Mouse (Mus musculus) MN1 (cell line): ENCODE results near the gene Trir.

ENCODE experiments used
- DNase-seq: peaks from one replicate; pipeline ENCODE4 v3.0.0-alpha.2; 2016; ENCODE audit warnings: low spot score

Gene Trir

GRCm38 (mm10) chr8:85026670-85027515, at the start of gene Trir:
Trir (plus strand) TSS chr8:85026823.
- DNase-seq, result peak; percentile 99

DNA sequence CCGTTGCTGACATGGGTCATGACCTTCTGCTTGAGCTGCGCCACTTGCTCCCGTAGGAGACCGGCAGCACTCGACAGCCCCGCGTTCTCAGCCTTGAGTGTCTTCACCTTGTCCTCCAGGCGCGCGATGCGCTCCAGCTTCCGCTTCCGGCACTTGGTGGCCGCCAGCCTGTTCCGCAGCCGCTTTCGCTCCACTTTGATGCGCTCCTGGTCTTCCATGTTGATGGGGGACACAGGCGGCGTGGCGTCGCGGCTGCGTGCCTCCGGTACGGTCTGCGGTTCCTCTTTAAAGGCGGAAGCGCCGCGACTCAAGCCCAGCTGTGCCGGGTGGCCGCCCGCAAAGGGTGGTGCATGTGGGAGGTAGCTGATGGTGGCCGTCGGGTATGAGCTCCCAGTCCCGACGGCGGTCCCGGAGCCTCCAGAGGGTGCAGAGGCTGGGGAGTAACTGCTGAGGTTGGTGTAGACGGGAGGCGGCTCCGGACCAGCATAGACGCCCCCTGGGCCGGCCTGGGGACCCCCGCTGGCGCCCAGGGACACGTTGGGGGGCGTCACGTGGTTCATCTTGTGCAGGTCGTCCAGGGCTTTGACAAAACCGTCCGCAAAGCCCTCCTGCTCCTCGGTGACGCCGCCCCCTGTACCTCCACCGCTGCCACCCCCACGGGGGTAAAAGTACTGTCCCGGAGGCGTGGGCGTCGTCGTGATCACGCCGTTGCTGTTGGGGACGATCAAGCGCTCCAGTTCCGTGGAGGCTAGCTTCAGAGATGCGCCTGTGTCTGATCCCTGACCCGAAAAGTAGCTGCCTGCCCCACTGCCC, 49.0 kb upstream of the Trir start:
- peak; percentile 83 for DNase-seq

DNA sequence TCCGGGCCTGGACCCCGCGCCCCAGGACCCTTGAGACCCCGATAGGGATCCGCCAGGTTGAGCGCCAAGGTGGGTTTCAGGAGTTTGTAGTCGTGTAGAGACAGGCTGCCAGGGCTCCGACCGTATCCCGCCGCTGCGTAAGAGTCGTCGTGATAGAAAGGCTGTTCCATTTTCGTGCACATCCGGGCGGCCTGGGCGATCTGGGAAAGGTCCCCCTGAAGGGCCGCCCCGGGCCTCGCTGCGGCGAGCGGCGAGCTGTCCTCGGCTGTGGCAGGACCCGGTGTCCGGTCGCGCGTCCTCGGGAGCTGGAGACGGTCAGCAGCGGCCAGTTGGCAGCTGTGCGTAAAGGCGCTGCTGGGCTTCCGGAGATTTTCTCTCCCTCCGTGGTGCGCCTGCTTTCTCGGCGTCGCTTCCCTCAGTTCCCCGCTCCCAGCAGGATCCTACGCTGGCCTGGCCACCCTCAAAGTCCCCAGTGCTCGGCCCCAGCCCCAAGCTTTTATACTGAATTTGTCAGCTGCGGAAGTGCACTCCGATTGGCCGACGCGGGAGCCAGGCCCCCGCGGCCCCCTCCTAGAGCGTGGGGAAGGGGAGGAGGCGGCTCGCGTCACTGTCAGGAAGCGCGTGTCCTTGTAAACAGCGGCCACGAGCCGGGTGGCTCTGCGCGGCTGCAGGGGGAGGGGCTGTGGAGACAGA, 48.2 kb upstream of the Trir start, which contains the start of gene Junb:
TSS of gene Junb (minus strand) at position 471 of the 693 bp plus-strand sequence.
- DNase-seq, result peak; percentile 98

DNA sequence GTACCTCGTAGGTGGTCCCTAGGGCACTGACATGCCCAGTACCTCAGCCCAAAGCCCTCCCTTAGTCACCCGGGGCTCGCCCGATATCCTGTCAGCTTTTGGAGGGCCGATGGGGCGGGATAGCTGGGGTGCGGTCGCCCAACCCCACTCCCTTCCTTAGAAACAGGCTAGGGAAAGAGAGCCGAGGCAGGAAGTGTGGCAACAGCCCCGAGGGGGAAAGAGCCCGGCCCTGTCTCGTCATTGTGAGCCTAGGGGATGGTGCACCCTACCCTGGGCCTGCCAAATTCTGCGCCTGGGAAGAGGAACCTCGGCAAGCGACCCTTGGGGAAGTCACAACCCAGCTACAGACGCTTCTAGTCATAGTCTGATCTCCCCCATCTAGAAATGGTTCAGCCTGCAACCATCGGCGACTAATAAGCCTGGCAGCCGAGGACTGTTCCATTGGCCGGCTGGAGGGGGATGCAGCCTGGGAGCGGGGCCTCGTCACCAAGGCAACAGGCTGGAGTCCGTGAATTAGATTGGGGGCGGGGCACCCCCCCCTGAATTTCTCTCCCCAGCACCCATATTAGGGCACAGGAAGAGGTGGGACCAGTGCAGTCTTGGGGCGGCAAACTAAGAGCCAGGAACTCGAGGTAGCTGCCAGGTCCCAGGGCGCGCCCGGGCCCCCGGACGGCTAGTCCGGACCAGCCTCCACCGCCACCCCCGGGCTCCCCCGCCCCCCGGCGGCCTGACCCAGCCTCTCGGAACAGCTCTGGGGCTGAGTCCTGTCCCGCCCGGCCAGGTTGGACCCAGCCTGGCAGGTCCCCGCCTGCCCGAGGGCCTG, 46.8 kb upstream of the Trir start:
- DNase-seq, result peak; percentile 98

DNA sequence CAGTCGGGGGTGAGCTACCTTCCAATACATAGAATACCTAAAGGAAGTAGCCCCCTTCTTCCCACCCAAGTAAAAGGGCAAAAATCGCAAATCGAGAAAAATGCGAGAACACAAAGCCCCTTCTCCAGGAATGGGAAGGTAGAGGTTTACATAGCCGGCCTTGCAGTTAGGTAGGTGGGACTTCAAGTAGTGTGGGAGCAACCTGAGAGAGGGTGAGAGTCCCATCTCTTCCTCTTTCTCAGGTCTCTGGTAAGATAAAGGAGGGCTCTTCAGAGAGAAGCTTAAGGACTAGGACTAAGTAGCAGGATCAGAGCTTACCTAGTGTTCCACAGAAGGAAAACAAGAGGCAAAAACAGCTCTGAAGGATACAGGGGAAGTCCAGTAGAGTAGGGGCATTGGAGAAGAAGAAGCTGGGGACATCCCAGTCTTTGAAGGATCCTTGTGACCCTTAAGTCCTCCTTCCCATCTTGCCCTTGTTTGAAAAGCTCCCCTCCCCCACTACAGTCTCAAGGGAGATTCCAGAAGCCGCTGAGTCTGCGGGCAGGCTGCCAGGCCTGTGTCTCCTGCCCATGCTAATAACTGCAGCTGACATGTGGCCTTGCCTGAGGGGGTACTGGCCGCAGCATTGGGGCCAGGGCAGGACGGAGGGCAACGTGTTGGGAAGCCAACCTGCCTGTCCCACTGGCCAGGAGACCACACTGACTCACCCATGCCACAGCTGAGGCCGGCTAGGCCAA, 45.8 kb upstream of the Trir start:
- DNase-seq, result peak; percentile 95

DNA sequence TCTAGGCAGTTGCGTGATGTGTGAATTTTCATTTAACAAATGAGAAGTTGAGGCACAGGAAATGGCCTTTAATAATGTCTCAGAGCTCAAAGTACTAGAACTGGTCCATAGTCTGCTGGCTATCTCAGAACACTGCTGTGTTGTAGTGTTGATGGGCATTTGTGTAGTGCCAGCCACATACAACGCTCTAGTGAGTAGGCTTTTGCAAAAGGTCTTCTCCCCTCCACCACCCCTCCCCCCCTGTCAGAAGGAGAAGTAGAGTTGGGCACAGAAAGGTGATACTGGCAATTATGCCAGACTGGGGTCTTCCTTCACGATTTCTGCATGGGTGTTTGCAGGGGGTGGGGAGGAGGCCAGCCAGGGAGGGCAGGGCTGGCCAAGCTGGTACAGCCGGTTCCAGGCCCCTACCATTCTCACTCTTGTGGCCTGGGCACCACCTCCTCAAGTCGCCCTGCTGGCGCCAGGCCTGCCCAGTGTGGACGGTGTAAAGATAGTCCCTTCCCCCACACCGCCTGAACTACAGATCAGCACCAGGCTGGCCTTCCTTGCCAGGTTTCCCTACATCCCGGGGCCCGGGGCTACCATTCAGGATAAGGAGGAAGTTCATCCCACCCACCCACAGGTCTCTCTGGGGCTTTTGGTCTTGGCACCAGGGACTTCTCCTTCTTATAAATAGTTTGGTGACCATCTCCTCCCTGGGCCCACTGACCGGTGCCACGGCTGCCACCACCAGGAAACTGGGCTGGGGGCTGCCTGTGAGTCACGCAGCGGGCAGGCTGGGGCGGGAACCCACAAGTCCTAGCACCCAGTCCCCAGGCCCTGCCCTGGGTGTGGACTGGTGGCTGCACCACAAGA, 44.8 kb upstream of the Trir start:
- DNase-seq, result peak; percentile 64

- DNase-seq, result no peak
Observed at GRCm38 (mm10) chr8:84982499-84983011, 44.1 kb upstream of the Trir start.

DNA sequence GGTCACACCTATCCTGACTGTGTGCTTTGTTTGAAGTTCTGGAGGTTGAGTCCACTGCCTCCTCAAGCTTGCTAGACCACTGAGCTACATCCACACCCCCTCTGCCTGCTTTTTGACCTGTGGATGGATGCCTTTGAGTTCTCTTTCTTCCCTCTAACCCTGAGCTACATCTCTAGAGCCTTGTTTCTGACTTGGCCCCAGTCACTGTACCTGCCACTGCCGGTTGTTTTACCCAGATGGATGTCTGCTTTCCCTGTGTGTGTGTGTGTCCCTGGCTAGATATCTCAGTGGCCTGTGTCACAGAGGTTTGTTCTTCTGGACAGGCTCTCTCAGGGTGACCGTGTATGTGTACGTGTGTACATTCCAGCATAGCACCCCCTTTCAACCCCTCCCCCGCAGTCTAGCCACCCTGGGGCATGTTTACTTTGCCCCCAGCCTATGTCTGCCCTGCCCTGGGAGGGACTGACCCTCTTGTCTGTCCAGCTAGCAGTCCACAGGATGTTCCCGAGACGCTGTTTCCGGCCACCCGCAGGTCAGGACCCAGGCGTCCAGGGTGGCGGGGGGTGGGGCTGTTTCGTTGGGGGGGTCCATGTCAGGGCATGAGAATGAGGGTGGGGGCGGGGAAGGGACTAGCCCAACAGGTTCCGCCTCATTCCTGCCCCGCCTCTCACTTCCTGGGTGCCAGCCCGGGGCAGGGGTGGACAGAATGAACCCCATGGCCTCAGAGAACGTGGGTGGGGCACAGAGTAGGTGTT, 42.2 kb upstream of the Trir start:
- no peak for DNase-seq

- peak; percentile 47 for DNase-seq
Observed at GRCm38 (mm10) chr8:84985049-84985683, 41.5 kb upstream of the Trir start.

GRCm38 (mm10) chr8:84985684-84986378, 40.8 kb upstream of the Trir start:
- DNase-seq, result peak; percentile 86

- DNase-seq, result no peak
Observed at GRCm38 (mm10) chr8:84986379-84986945, 40.2 kb upstream of the Trir start.

GRCm38 (mm10) chr8:84987388-84987787, 39.2 kb upstream of the Trir start:
- no peak for DNase-seq

DNA sequence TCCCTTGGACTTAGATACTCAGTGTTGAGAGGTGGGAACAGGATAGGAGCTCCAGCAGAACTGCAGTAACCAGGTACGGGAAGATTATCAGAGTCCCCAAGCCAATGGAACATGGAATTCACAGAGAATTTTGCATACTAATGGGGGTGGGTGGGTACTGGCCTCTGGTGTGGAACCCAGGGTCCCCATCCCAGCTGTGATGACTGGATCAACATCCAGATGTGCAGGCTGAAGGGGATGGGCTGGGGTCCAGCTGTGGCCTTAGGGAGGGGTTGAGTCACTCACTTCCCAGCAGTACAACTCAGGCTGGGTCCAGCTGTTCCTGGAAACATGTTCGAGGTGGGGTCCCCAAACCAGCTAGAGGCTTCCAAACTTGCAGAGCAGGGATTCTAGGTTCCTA, 38.7 kb upstream of the Trir start:
- DNase-seq, result no peak

GRCm38 (mm10) chr8:84989311-84989731, 37.3 kb upstream of the Trir start:
- DNase-seq, result peak; percentile 73

GRCm38 (mm10) chr8:84989810-84990209, 36.8 kb upstream of the Trir start:
- peak; percentile 98 for DNase-seq

- peak; percentile 99 for DNase-seq
Observed at GRCm38 (mm10) chr8:84990349-84990748, 36.3 kb upstream of the Trir start, which contains the start of gene Hook2. Hook2 (plus strand) TSS chr8:84990603.

- DNase-seq, result peak; percentile 49
Observed at GRCm38 (mm10) chr8:84990836-84991235, 35.8 kb upstream of the Trir start.
